Mouse (Mus musculus) ovary, adult 18-20 months (tissue): ENCODE measurements around the gene Jup.
"Not testable (repeated sequence)": the region's sequence is repeated elsewhere in the genome, so short reads cannot be mapped to it uniquely, and the experiment has no call there.

Experiments
- DNase-seq: peaks from one replicate; pipeline ENCODE4 v3.0.0; 2022; ENCODE audit warnings: low spot score, mixed read lengths

The Jup gene

DNA sequence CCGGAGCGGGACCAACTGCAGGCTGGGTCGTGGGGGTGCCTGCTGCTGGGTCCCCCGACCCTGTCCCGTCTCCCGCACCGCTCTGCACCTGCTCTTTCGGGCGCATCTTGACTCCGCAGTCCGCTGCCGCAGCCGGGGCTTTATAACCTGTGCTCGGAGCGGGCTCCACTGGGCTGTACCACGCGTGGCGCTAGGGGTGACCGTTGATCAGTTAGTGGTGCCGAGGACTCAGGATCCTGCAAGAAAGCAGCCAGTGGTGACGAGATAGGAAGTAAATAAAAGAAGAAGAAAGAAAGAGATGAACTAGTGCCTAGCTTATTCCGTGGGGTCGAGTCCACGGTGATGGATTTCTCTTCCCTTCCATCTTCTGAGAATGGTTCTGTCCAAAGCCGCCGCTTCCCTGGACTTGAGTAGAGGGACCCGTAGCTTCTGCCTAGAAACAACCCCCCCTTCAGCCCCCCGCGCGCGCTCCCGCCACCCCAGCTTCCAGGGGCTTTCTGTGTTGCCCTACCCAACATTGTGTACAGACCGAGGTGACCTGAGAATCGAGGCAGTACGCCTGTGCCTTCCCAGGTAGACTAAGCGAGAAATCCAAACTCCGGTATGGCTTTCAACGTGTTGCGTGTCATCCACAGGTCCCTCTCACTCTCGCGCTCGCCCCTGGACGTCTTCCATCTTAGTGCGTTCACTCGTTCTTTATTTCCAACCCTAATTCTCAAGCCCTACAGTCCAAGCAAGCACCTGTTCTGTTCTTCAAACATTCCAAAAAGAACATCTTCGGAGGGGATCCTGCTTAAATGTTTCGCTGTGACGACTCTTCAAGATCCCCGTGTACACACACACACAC is 41.4 kb downstream of the Jup start, which contains the start of gene Hap1:
Hap1 (minus strand) TSS at position 157 of the 847 bp plus-strand sequence.
- peak; percentile 47 for DNase-seq

DNA sequence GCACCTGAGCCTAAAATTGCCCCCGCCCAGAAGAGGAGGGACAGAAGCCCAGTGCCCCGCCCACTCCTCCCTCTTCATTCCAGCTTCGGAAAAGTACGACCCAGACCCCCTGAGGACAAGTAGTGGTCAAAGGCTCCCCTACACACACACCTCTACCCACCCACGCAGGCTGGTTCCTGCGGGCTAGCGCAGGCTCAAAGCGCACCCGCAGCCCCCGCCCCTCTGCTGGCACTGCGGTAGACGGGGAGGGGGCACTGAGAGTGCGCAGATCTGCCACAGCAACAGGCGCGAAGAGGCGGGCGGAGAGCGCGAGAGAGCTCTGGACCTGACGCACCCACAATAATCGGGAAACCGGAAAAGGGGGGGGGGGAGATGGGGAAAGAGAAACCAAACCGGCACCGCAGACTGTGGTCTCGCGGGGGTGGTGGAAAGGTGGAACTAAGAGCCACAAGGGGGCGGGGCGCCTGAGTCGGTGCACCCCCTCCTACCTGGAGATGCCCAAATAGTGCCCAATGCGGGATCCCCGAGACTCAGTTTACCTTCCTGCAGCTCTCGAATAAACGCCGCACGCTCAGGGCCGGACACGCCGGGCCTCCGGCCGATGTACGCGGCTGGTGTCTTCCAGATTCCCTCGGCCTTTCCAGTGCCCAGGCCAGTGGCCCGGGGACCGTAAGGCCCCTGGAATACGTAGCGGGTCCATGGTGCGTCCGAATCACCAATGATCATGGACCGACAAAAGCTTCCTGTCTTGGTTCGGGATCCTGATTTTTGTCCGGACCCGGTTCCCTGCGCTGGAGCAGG is 42.2 kb downstream of the Jup start:
- DNase-seq = no peak

DNA sequence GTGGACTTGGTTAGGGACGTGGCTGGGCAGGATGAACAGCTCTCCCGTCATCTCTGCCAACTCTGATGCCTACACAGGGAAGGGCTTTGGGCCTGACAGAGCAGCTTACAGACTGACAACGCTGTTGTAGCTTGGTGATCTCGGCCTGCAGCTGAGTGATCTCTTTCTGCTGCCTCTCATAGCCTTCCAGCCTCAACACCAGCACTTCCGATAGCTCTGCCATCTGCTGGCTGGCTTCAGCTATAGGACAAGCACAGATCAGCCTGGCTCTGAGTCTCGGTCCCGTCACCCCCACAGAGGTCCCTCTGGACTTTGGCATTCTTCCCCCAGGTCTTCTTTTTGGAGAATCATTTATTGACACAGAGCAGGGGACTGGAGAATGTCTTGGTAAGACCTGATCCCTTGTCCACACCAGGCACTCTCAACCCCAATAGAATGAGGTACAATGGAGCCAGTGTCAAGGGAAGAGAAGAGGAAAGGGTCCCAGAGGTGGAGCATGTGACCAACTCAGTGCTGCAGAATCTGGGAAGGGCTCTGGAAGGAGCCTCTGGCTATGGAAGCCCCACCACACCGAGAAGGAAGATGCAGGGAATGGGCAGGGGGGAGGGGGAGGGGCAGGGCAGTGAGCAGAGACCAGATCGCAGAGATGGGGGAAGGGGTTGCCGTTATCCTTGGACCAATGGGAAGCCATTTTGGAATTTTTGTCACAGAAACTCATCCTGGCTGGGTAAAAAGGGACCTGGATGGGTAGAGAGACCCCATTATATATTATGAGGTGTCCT is 45.3 kb downstream of the Jup start:
- DNase-seq = no peak

DNA sequence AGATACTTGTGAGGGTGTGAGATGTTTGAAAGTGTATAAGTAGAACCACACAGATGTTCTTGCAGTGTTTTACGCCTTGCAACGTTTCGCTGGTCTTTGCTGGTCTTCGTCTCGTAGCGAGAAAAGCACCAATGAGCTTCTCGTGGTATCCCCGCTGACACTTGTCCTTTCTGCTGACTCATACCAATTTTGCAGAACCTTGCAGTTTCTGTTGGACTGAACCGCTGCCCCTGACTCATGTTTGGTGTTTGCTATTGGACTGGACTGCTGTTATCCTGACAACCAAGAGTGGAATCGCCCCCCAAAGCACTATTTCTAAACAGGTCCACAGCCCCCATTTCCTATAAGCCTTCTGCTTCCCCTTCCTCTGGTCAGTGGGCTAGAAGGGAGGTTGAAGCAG is 53.3 kb downstream of the Jup start:
- no peak for DNase-seq

DNA sequence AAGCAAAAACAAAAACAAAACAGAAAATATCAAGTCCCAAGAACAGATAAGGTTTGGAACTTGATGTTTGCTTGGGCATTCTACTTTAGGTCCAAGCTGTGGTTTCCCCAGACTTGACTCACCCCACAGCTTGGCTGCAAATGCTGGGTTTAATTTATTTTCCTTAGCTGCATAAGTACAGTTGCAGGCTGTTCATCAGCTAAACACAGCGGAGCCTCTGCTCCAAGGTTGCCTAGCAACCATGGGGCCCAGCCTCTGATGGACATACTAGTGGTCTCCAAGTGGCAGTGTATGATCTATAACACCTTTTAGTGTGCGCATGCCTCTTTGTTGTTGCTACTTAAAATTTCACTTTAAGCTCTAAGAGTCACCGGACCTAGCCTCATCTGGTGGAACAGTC is 61.8 kb downstream of the Jup start:
- no peak for DNase-seq

DNA sequence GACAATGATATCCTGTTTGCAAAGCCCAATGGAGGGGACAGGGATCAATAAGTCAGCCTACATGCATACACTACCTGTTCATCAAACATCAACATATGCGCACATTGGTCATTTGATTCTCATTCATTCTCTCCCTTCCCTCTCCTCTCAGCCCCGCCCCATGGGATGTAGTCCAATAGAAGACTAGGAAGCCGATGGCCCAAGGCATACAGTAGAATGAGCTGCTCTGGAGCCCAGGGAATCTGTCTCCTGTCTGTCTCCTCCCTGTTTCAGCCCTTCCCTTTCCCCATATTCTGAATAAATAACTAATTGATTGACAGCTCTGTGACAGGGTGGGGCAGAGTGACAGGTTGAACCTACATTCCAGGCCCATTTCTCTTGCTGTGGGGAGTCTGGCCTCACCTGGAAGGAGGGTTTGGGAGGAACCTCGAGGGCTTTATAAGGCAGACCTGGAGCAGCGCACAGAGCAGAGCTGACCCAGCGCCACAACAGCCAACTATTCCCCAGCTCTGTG is 63.6 kb downstream of the Jup start, which contains the start of gene Gast:
Gast (plus strand) TSS at position 464 of the 514 bp plus-strand sequence.
- no peak for DNase-seq

DNA sequence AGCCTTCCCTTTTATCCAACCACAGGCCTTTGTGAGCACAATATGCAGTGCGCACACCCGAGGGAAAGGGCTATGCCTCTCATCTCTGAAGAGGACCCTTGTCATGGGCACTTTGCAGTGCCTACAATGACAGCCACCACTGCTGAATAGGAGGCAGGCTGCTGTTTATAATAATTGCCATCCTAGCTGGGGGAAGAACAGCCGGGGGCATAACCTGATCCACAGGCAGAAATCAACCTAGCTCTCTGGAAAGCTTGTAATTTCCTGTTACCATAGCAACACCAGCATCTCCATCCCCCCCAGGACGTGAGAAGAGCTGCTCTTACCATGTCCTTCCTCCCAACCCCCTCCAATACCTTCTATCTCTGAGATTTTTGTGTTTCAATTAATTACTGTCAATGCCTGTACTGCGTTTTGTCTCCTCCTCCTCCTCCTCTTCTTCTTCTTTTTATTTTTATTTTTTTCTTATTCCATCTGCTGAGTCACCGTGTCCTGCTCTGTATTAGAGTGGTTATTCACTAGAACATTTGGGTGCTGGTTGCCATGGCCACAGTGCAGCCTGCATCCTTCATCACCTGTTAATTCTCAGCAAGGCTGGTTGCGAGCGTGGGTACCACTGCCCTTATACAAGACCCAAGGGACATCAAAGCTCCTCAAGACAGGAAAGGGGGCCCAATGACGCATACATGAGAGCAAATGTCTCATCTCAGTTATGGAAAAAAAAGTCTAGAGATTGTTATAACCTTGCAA is 64.6 kb downstream of the Jup start:
- no peak for DNase-seq

DNA sequence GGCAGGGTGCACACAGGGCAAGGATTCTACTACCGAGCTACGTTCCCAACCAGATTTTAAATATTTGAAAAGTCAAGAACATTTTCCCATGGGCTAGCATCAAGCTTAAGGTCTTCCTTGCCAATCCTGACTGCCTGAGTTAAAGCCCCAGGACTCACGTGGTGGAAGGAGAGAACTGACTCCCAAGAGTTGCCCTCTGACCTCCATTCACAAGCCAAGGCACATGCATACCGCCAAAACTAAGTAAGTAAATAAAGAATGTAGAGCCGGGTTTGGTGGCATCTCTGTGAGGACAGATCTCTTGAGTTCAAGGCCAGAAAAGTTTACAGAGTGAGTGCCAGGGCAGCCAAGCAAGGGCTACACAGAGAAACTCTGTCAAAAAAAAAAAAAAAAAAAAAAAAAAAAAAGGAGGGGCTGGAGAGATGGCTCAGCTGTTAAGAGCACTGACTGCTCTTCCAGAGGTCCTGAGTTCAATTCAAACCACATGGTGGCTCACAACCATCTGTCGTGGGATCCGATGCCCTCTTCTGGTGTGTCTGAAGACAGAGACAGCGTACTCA is 66.7 kb downstream of the Jup start:
- not testable (repeated sequence) for DNase-seq

DNA sequence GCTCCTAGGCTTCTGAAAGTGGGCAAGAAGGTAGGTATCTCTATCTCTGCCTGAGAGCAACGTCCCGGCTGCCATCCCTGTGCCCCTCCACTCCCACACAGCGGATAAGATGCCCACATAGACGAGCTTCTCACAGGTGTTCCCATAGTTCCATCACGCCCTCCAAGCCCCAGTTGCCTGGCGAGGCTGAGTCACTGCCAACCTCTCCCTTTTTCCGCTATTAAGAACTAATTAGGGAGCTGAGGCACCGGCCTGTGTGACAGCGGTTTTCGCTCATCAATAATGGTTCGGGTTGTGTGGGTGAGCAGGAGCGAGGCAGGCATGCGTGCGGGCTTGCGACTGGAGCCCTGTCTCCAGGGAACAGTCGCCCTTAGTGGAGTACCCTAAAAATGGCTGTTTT is 67.3 kb downstream of the Jup start:
- DNase-seq = no peak

DNA sequence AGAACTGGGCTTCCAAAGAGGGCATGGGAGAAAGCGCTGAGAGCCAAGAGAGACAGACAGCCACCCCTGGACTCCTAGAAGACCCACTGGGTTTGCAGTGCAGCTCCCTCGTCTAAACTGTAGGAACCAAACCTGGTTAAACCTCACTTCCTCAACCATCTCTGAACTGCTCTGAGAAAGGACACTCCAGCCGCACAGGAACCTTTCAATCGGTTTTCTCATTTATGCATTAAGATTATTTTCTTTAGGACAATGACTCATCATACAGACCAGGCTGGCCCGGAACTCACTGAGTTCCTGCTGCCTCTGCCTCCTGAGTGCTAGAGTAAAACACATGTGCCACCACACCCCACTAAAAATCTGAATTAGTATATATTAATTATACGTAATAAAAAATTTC is 69.8 kb downstream of the Jup start:
- no peak for DNase-seq

DNA sequence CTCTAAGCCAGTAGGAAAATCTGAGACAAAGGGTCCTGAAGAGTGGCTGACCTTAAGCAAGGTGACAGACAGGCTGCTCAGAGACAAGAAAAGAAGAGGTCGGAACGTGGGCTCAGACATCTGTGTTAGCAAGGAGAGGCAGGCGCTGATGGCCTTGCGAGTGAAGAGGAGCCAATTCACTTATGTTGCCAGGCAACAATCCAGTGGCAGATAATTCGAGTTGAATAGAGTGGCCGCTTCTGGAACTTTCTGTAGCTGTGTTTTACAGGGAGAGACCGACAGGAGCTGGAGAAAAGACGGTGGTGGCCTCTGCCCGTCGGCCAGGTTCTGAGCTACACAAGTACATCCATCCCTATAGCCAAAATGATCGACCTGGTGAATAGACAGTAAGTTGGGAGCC is 70.2 kb downstream of the Jup start:
- DNase-seq = no peak

DNA sequence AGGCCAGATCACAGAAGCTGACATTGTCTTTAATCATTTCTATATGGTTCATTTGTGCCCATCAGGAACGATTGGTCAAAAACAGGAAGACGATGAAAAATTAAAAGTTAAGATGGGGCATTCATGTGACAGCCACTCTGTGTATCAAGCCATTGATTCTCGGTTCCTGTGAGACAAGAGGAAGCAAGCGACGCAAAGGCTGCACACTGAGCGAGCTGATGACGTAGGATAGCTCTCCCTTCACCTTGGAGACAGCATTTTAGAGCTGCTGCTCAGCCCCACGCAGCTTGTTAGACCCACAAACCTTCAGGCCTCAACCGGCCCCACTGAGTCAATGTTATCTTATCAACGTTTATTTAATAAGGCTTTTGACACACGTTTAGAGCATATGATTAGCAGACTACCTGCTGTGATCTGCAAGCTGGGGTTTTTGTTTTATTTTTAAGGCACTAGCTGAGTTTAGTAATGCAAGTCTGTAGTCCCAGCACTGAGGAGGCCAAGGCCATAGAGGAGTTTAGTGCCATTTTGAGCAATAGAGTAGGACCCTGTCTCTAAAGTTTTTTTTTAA is 72.4 kb downstream of the Jup start:
- no peak for DNase-seq

DNA sequence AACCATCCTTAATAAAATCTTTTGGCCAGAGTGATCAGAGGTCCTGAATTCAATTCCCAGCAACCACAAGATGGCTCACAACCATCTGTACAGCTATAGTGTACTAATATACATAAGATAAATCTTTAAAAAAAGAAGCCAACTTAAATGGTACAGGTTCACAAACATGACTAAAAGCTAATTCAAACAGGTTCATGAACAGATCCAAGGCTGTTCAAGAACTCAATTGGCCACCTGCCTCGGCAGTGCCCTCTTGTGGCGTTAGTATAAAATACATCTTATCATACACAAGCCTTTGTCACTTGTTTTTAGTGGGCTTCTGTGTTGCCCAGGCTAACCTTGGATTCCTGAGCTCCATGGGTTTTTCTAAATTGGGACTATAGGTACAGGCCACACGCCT is 74.0 kb downstream of the Jup start:
- DNase-seq = no peak

DNA sequence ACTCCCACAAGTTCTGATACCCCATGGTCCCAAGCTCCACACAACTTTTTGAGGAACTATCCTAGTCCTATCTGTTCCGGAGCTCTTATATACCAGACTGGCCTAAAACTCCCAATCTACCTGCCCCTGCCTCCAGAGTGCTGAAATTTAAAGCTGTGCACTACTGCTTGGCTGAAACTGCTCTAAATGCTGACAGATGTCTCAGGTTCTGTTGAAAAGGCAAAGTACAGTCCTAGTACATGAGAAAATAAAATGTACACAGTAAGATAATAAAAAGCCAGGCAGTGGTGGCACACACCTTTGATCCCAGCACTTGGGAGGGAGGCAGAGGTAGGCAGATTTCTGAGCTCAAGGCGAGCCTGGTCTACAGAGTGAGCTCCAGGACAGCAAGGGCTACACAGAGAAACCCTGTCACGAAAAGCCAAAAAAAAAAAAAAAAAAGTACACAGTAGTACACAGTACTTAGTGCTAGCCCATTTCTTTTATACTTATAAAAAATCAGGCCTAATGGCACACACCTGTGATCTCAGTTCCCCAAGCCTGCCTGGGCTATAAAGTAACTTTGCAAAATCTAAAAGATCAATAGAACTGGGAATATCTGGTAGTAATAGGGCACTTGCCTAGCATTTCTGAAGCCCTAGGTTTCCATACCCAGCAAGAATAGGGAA is 74.8 kb downstream of the Jup start:
- no peak for DNase-seq

DNA sequence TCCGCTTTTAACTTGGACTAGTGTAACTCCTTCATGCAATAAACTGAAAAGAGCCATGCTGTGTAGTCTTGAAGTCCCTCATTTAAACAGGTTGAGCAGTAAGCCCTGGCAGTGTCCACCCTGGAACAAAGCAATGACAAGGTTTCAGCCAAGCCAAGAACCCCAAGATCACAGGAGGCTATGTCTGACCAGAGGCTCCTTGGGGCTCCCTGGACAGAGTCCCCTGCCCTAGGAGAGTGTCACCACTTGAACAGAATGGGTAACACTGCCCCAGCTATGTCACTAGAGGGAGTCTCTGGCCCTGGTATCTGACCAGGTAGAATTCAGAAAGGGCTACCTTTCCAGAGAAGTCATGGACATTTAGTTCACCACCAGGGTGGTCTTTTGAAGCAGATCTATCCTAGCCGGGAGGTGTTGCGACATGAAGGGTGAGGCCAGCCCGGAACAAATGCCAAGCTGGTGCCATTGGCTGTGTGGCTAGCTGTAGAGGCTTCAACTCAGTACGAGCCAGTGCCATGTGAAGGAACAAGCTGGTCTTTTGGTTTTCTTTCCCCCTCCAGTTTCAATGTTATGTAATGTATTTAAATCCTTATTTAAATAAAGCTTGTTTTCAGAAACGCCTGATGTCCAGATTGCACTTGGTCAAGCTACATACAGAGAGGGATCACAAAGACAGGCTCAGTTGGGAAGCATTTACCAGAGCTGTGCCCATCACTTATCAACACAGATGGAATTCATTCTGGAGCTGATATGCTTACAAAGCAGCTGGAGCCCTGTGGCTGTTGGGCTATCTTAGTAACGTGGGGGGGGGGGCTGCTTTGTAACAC is 75.9 kb downstream of the Jup start:
- not testable (repeated sequence) for DNase-seq

DNA sequence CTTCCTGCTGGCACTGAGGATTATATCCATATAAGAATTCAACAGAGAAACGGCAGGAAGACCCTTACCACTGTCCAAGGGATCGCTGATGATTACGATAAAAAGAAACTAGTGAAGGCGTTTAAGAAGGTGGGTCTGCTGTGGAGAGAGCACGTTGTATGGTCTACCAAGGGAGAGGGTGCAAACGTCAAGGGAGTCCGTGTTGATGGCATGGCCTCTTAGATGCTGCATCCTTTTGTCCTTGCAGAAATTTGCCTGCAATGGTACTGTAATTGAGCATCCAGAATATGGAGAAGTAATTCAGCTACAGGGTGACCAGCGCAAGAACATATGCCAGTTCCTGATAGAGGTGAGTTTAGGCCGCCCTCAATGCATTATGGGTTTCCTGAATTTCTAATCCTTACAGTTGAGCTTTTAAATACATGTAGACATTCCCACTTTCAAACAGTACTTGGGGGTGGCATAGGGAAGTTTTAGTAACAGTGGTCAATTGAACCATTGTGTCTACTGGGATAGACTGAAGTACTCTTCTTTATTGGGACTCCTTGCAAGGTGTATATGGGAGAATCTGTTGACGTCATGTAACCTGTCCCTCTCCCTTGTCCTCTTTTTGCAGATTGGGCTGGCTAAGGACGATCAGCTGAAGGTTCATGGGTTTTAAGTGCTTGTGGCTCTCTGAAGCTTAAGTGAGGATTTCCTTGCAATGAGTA is 76.7 kb downstream of the Jup start:
- DNase-seq = not testable (repeated sequence)

DNA sequence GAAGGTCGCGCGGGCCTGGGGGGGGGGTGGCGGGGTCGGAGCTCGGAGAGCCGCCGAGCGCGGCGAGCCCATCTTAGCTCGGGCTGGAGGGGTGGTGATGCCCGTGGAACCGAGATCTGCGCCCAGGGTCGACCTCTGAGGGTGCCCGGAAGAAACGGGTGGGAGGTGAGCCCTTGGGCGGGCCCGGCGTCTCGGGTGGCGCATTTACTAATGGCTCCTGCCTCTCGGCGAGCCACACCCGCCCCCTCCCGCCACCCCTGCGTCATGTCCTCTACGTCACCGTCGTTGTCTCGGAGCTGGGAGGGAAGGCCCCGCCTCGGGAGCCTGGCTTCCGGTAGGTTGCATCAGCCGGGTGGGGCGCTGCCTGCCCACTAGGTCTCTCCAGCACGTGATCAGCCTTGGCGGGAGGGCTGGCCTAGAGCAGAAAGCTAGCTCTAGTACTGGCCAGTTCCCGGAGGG is 77.4 kb downstream of the Jup start:
- DNase-seq = peak; percentile 94

DNA sequence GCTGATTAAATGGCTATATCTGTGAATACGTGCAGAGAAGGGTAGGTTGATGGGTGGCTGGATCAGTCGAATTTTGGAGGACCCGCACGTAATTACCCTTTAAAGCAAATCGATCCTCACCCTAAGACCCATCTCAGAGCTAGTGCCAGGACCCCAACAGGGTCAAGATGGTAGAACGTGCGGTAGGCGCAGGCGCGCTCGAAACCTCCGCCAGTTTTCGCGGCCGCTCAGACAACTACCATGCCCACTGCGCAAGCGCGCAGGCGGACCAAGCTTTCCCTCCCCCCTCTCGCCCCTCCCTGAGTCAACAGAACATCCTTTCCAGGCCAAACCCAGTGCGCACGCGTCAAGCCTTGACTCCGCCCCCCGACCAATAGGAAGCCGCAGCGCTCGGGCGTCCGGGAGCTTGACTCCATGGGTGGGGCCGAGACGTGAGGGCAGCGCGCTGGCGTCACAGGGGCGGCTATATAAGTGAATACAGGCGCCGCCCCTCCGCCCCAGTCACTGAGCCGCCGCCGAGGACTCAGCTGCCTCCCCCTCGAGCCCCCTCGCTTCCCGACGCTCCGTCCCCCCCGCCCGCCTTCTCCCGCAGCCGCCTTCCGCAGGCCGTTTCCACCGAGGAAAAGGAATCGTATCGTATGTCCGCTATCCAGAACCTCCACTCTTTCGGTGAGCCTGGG is 77.9 kb downstream of the Jup start, which contains the start of gene Eif1:
Eif1 (plus strand) TSS at position 394 of the 680 bp plus-strand sequence.
- peak; percentile 100 for DNase-seq
